Mouse (Mus musculus) kidney, postnatal 36 days (tissue): Measurements from ENCODE around the gene Zfp61.

Experiments
- DNase-seq, 2 experiments: peaks; one replicate each; pipeline ENCODE4 v3.0.0; 2021 to 2022; ENCODE audit warnings: mixed read lengths in 2 of 2

Gene Zfp61

DNA sequence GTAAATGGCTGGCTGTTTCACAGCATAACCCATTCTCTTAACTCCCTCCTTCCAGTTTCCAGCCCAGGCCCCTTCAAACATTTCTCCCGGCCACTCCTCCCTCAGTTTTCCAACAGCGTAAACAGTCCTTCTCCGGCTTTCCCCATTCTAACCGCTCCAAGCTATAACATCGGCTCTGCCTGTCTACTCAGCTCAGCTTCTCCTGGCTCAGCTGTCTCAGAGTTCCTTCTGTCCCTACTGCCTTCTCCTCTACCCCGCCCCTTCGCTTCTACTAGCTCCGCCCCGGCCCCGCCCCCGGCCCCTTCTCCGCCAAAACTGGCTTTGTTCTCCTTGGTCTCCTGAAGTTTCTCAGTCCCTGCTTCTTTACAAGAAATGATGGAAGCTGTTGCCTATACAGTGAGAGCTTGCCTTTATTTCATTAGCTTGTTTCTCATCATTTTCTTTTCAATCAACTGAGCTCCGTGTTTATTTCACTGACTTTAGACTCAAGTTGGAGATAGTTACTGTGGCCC lies at the start of gene Zfp61:
Gene Zfp61 (minus strand): TSS at position 462 of the 512 bp plus-strand sequence.
- peak; percentile 51 to 69 for DNase-seq

GRCm38 (mm10) chr7:24348896-24349295 lies 47.9 kb upstream of the Zfp61 start, which contains the start of gene Lypd5:
Gene Lypd5, plus strand, starts transcription at chr7:24349196.
- DNase-seq = no peak

DNA sequence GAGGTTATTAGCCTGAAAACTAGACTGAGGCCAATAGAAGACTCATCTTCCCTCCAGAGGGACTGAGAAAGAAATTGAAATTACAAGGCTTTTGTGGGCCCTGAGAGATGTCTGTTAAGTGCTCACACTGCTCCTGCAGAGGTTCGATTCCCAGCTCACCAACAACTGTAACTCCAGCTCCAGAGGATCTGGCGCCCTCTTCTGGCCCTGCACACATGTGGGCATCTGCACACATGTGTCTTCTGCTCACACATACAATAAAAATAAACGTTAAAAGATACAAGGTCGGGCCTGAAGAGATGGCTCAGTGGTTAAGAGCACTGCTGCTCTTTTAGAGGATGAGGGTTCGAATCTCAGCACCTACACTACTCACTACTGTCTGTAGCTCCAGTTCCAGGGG lies 45.4 kb upstream of the Zfp61 start:
- no peak for DNase-seq

DNA sequence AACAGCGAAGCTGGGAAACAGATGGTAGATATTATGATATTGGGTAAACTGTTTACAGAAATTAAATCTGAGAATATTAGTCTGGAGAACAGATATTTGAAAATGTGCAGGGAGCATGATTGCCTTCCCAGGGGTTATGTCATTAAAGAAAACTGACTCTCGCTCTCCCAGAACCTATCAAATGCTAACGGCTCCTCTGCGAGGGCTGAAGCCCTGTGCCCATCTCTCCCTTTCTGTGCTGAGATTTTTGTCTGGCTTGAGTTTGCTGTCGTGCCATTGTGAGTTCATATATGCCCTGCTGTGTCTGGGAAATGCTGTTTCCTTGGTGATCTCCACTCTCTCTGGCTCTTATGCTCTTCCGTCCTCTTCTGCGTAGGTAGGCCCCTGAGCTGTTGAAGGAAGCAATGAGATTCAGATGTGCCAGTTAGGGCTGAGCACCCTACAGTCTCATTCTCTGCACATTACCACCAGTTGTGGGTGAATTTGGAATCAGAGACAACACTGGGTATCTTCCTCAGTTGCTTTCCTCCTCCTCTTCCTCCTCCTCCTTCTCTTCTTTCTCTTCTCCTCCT lies 42.8 kb upstream of the Zfp61 start:
- DNase-seq = no peak

- no peak for DNase-seq
Measured at GRCm38 (mm10) chr7:24338241-24338640, 37.2 kb upstream of the Zfp61 start.

DNA sequence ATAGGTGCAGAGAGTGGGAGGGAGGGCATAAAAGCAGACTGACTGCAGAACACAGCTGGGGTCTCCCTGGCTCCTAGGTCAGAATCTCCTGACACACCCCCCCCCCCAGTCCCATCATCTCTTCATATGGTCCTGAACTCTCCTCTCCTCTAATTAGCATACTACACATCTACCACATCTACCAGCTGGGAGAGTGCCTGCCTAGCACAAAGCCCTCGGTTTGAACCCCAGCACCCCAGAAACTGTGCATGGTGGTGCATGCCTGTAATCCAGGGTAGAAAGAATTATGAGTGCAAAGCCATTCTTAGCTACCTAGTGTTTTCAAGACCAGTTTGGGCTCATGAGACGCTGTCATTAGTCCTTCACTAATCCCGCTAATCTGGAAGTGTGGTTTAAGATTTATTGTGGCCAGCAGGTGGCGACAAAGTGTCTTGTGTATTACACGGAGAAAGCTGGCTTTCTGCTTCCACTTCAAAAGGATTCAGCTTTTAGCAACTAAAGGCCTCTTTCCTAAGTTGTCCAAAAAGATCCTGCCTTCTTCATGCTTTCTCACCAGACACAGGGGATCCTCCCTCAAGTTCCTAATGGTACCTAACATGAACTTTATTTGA lies 34.8 kb upstream of the Zfp61 start:
- peak; percentile 68 to 90 for DNase-seq

DNA sequence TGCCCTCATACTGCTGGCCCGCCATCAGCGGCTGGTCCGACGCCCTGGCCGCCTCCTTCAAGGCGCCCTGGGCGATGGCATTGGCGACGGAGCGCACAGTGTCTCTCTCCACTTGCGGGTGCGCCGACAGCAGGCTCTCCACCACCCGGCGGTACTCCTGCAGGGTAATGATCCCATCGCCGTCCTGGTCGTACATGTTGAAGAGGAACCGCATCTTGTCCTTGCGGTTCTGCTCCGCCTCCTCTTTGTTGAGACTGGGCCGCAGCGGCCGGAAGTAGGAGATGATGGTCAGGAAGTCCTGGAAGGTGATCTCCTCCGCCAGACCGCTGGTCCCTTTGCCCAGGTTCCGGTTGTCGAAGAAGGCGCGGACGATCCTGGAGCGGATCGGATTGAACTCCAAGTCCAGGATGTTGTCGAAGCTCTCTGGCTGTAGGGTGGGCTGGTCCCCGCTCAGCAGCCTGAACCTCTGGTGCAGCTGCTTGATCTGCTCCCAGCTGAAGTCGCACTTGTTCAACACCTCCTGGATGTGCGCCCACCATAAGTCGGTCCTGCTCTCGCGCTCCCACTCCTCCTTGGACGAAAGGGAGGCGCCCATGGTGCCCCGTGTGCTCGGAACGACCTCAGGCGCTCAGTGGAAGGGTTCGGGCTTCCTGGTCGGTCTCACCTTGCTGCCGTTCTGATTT lies 32.4 kb upstream of the Zfp61 start, which contains the start of gene Tescl:
Gene Tescl (minus strand): TSS at position 633 of the 683 bp plus-strand sequence.
- DNase-seq = peak in 1 of 2 experiments; percentile 23

DNA sequence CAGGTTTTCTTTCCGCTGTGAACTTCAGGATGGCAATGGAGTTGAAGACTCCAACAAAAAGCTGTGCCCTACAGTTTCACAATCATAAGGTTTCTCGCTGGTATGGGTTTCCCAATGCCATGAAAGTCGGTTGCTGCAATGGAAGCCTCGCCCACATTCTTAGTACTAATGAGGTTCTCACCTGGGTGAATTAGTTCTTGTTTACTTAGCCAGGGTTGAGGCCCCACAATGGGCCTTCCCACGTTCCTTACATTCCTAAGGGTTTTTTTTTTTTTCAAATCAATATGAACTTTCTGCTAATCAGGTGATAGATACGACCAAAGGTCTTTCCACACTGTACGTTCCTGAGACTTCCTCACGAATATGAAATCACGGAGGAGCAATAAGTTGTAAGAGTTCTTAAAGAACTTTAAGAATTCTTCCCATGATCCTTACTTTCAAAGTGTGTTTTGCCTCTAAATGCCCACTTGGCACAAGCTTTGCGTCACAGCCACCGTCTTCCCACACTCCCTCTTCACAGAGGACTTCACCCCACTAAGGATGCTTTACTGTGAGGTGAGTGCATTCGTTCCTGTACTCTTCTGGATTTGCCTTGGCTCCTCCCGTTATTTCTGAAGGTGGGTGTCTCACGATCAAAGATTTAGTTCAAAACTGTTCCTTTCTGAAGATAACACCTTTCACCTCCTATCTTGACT lies 26.4 kb upstream of the Zfp61 start:
- no peak for DNase-seq

DNA sequence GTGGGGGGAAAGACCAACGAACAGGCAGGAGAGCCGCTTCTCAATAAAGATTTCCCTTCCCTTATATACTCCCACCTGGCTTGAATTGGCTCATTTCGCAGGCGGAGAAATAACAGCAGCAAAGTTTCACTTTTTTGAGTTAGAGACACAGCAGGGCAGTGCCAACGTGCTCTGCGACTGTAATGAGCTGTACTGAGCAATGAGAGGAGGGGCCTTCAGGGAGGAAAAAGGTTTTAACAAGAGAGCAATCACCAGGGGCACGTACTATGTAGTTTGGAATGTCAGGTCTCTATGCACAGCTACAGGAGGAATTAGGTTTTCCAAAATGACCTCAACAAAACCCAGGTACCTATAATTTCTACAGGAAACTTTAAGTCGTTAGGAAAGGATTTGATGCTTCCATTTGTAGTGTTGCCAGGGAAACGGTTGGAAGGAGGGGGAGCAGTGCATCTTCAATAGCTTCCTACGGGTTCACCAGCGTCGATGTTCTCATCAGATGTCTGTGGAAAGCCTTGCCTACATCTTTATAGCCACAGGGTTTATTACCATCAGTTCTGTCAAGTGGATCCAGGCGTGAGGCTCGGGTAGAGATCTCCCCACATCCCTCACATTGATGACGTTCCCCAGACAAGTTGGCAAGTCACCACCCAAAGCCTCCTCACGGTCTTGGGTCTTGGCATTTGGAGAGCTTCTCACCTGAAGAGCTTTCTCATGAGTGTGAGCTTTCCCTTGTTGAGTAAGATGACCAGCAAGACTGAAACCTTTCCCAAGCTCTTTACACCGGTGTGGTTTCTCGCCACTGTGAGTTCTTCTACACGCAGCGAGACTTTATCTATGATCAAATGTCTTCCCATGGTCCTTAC lies 25.5 kb upstream of the Zfp61 start:
- DNase-seq = no peak

DNA sequence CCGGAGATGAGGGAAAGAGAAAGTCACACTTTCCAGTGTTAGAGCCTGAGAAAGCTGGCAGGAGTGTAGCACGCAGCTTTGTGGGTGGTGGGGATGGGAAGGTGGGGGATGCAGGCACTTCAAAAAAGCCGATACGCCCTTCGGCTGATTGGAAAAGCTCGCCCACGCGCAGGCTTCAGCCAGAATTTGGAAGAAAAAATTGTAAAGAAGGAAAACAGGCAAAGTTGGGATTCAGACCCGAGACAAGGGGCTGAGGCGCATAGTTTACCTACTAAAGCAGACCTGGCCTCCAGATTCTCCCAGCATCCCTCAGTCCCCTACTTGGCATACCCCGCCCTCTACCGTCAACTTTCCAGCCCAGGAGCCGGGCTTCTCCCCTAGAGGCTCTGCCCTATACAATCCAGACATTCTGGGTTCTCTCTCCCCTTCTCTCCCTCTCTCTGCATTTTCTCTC lies 24.7 kb upstream of the Zfp61 start:
- DNase-seq = peak in 1 of 2 experiments; percentile 12

- DNase-seq = peak in 1 of 2 experiments; percentile 43
Measured at GRCm38 (mm10) chr7:24325197-24325596, 24.2 kb upstream of the Zfp61 start.

GRCm38 (mm10) chr7:24322593-24322992 lies 21.6 kb upstream of the Zfp61 start:
- DNase-seq = no peak

- DNase-seq = no peak
Measured at GRCm38 (mm10) chr7:24318942-24319341, 17.9 kb upstream of the Zfp61 start.

GRCm38 (mm10) chr7:24316567-24317092 lies 15.6 kb upstream of the Zfp61 start, which contains the start of gene Zfp94:
Gene Zfp94, minus strand, starts transcription at chr7:24316666.
- DNase-seq = peak; percentile 97

DNA sequence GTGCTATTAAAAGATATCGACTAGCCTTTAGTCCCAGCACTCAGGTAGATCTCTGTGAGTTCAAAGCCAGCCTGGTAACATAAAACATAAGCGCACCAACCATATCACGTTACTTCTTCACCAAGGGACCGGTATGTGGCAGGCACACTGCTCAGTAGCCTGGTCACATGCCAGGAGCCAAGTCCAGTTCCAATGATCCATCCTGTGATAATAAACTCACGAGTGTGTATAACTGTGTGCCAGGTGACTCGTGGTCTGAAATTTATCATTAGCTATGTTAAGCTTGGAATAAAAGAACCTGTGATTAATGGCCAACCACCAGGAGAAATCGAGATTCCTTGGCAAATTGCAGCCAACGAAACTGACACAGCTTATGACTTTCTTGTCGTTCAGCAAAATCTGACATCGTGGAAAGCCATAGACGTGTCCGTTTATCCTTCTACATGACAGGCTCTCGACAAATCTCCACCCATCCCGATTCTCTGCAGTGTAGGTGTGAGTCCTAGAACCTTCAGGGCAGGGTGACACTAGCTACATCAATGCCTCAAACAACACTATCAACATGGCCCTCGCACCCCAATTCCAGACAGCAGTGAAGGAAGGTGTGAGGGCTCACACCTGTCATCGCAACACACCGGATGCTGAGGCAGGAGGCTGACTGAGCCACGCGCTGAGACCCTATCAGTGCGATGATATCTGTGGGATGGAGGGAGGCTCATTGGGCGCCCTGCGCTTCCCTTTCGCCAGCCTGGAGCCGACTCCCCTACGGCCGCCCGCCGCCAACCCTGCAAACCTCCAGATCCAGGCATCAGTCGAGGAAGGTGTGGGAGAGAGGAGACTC lies 14.9 kb upstream of the Zfp61 start:
- peak; percentile 45 to 68 for DNase-seq

DNA sequence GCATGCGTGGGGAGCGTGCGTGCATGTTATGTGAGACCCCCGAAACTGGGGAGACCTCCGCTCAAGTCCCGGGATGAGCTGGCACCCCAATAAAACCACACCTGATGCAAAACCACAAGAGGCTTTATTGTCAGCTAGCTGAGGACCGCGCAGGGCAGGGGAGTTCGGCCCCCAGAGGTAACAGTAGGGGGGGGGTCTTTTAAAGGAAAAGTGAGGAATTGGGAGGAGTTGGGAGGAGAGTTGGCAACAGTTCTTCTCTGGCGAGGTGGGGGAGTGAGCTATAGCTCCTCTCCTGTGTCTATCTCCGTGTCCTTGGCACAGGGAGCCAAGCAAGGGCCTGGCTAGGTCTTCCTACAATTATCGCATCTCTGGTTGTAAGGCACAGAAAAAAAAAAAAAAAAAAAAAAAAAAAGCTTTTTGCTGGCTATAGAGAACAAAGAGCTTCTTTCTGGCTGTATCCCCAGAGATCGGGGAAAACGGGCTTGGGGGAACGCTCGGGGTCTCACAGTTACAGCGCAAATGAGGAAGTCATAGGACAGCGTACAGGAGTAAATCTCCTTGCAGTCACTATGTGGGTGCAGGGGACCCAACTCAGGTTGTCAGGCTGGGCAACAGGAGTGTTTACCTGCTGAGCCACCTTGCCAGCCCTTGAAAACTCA lies 1.1 kb downstream of the Zfp61 start:
- no peak for DNase-seq

DNA sequence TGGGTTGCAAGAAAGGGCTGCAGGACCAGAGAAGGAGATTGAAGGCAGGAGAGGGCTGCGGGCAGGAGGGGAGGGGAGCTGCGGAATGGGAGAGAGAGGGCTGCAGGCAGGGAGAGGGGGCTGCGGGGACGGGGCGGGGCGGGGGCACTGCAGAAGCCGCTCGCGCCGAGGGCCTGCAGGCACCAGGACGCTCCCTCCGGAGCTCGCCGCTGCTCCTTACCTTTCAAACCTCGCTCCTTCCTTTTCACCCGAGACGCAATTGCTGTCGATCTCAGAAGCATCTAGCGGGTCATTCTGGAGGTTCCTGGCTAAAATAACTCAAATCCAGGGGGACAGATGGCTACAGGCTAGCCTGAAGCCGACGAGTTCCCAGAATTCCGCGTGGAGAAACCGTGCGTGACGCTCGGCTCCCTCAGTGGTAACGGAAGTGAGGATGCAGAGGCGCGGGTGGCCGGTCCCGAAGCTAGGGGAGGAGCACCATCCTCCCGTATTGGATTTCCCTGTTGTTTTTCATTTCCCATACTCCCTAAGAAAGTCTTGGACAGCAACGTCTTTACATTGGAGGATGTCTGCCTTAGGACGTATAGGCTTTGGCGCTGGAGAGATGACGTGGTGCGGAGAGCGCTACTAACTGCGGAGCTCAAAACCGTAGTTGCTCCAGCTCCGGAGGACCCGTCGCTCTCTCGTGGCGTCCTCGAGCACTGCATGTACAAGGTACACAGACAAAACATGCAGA lies 1.9 kb downstream of the Zfp61 start:
- peak; percentile 74 to 82 for DNase-seq

- no peak for DNase-seq
Measured at GRCm38 (mm10) chr7:24298635-24298972, 2.4 kb downstream of the Zfp61 start.

DNA sequence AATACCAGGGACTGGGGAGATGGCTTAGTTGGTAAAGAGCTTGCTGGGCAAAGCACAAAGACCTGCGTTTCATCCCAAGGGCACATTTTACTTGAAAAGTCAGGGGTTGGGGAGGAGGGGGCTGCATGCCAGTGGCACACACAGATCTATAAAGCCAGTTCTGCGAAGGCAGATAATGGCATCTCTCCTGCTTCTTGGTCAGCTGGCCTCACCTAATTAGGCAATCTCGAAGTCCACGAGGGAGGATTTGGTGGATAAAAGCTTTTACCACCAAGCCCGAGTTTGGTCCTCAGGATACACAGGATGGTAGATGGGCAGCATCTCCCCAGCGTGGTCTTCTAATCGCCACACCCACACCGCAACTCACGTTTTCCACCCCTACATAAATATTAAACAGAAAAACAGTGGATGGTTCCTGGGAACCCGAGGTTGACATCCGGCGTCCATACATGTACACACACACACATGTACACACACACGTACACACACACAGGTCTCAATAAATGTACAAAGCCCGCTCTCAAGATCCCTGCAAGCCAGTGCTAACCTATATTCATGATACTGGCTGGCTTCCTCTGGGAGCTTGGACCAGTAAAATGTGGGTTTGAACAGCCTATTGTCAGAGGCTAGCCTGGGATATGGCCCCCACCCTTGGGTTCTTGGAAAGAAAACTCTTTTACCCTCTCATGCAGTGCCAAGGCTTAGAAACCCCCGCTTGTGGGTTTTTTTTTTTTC lies 3.5 kb downstream of the Zfp61 start:
- DNase-seq = no peak
